Mouse (Mus musculus) embryonic facial prominence, embryonic 13.5 days (tissue): Measurements from ENCODE around the gene Extl2. TPM values are rescaled to one million over a fixed set of nuclear protein-coding genes. Genes with fewer than 3 reads are reported as not detected.

Experiments used
- ATAC-seq: fragments of 200-750 bp; cut with Nextera tagmentation; 2 replicates; pipeline ENCODE4 v1.8.0; 2017; ENCODE audit warnings: low read depth; ENCODE audit not compliant: insufficient number of reproducible peaks, insufficient read depth, low FRiP score, low TSS enrichment
- H3K27ac ChIP-seq: fragments of 300-500 bp; sonication (generic); 2 replicates; pipeline ENCODE4 v1.5.1; 2015; ENCODE audit warnings: moderate library complexity, mild to moderate bottlenecking, inconsistent platforms
- H3K27me3 ChIP-seq: fragments of 300-500 bp; sonication (generic); 2 replicates; pipeline ENCODE4 v1.6.1; 2015; ENCODE audit warnings: mild to moderate bottlenecking, inconsistent platforms
- H3K36me3 ChIP-seq: fragments of 300-500 bp; sonication (generic); 2 replicates; pipeline ENCODE4 v1.6.1; 2015; ENCODE audit warnings: mild to moderate bottlenecking, inconsistent platforms
- H3K4me1 ChIP-seq: fragments of 300-500 bp; sonication (generic); 2 replicates; pipeline ENCODE4 v1.6.1; 2015; ENCODE audit warnings: inconsistent platforms
- H3K4me2 ChIP-seq: fragments of 300-500 bp; sonication (generic); 2 replicates; pipeline ENCODE4 v1.6.1; 2015; ENCODE audit warnings: moderate library complexity, mild to moderate bottlenecking, inconsistent platforms
- H3K4me3 ChIP-seq: fragments of 300-500 bp; sonication (generic); 2 replicates; pipeline ENCODE4 v1.5.1; 2015; ENCODE audit warnings: mild to moderate bottlenecking, inconsistent platforms
- H3K9ac ChIP-seq: fragments of 300-500 bp; sonication (generic); 2 replicates; pipeline ENCODE4 v1.6.1; 2015; ENCODE audit warnings: mild to moderate bottlenecking, inconsistent platforms
- H3K9me3 ChIP-seq: fragments of 300-500 bp; sonication (generic); 2 replicates; pipeline ENCODE4 v1.6.1; 2016; ENCODE audit warnings: inconsistent platforms
- WGBS: fragments of 180-500 bp; shearing (Covaris S2); methylation state at CpG from one replicate; pipeline ENCODE4 v1.1.7; 2015; ENCODE audit warnings: mixed read lengths; 5-methylcytosine and 5-hydroxymethylcytosine counted together
- microRNA-seq: library from miRNA; unstranded; fragments of <30 nt; microRNA quantifications from one replicate; pipeline ENCODE4, GENCODE M21; 2016
- polyA plus RNA-seq: library from polyadenylated mRNA; unstranded; fragments of >200 nt; fragmentation: Nextera tagmentation; extraction: Ambion mirVana; gene quantifications from 2 replicates; pipeline ENCODE4 v1.2.1, GENCODE M21; 2015

The Extl2 gene
- polyA plus RNA-seq, 1 experiment from 2014 or later, result 18.0 TPM

- no peak for ATAC-seq
- Histone ChIP-seq H3K36me3 (no peaks in the 10 kb centered on the region), H3K4me1 (no peaks in the 10 kb centered on the region), H3K27me3 (no peaks in the 10 kb centered on the region), H3K4me2 (no peak overlapping the region), H3K4me3 (no peak overlapping the region), H3K27ac (no peak overlapping the region), H3K9ac (no peak overlapping the region), H3K9me3 (no peaks in the 10 kb centered on the region)
- 81% methylated on average over 2 of the region's 2 CpGs for WGBS
Measured at GRCm38 (mm10) chr3:116046000-116046399, 38.7 kb downstream of the Extl2 start.

GRCm38 (mm10) chr3:116047034-116047433 lies 39.8 kb downstream of the Extl2 start:
- Histone ChIP-seq H3K4me3 (no peak overlapping the region), H3K4me1 (no peaks in the 10 kb centered on the region), H3K36me3 (no peaks in the 10 kb centered on the region), H3K27ac (no peak overlapping the region), H3K9me3 (no peaks in the 10 kb centered on the region), H3K27me3 (no peaks in the 10 kb centered on the region), H3K9ac (no peak overlapping the region), H3K4me2 (no peak overlapping the region)
- ATAC-seq, result no peak
- 44% methylated on average over 5 of the region's 5 CpGs for WGBS

- Histone ChIP-seq H3K4me1 (no peaks in the 10 kb centered on the region), H3K9ac (no peak overlapping the region), H3K4me2 (no peak overlapping the region), H3K36me3 (no peaks in the 10 kb centered on the region), H3K27me3 (no peaks in the 10 kb centered on the region), H3K9me3 (no peaks in the 10 kb centered on the region), H3K27ac (no peak overlapping the region), H3K4me3 (no peak overlapping the region)
- WGBS, result 64% methylated on average over 6 of the region's 6 CpGs
- ATAC-seq, result no peak
Measured at GRCm38 (mm10) chr3:116057078-116057477, 49.8 kb downstream of the Extl2 start.

GRCm38 (mm10) chr3:116060320-116060719 lies 53.1 kb downstream of the Extl2 start:
- no peak overlapping the region for H3K4me2 ChIP-seq
- no peak overlapping the region for H3K27ac ChIP-seq
- no peaks in the 10 kb centered on the region for H3K27me3 ChIP-seq
- no peak for ATAC-seq
- H3K9ac ChIP-seq, result no peak overlapping the region
- H3K9me3 ChIP-seq, result no peaks in the 10 kb centered on the region
- no peaks in the 10 kb centered on the region for H3K36me3 ChIP-seq
- no peak overlapping the region for H3K4me3 ChIP-seq
- no peaks in the 10 kb centered on the region for H3K4me1 ChIP-seq
- WGBS, result 77% methylated on average over 5 of the region's 5 CpGs

GRCm38 (mm10) chr3:116062141-116062540 lies 54.9 kb downstream of the Extl2 start:
- 94% methylated on average over 2 of the region's 2 CpGs for WGBS

GRCm38 (mm10) chr3:116072584-116072983 lies 65.3 kb downstream of the Extl2 start:
- Histone ChIP-seq H3K36me3 (no peaks in the 10 kb centered on the region), H3K4me1 (no peaks in the 10 kb centered on the region), H3K27me3 (no peaks in the 10 kb centered on the region), H3K27ac (no peak overlapping the region), H3K9ac (no peak overlapping the region), H3K9me3 (no peaks in the 10 kb centered on the region), H3K4me2 (no peak overlapping the region), H3K4me3 (no peak overlapping the region)
- no peak for ATAC-seq
- 70% methylated on average over 2 of the region's 2 CpGs for WGBS

More at GRCm38 (mm10) chr3:116062141-116062540, 54.9 kb downstream of the Extl2 start:
- Histone ChIP-seq H3K4me2 (no peak overlapping the region), H3K27me3 (no peaks in the 10 kb centered on the region), H3K4me3 (no peak overlapping the region), H3K9me3 (no peaks in the 10 kb centered on the region), H3K4me1 (no peaks in the 10 kb centered on the region), H3K36me3 (no peaks in the 10 kb centered on the region), H3K27ac (no peak overlapping the region), H3K9ac (no peak overlapping the region)
- no peak for ATAC-seq

GRCm38 (mm10) chr3:116076739-116077138 lies 69.5 kb downstream of the Extl2 start:
- no peaks in the 10 kb centered on the region for H3K9me3 ChIP-seq
- no peak overlapping the region for H3K4me3 ChIP-seq
- H3K4me1 ChIP-seq, result no peaks in the 10 kb centered on the region
- H3K9ac ChIP-seq, result no peak overlapping the region
- H3K36me3 ChIP-seq, result no peaks in the 10 kb centered on the region
- no peak for ATAC-seq
- no peaks in the 10 kb centered on the region for H3K27me3 ChIP-seq
- WGBS, result 72% methylated on average over 2 of the region's 2 CpGs
- H3K27ac ChIP-seq, result no peak overlapping the region
- H3K4me2 ChIP-seq, result no peak overlapping the region

- Histone ChIP-seq H3K27ac (no peak overlapping the region), H3K4me3 (no peak overlapping the region), H3K27me3 (no peaks in the 10 kb centered on the region), H3K9me3 (no peaks in the 10 kb centered on the region), H3K4me2 (no peak overlapping the region), H3K4me1 (no peaks in the 10 kb centered on the region), H3K9ac (no peak overlapping the region), H3K36me3 (no peaks in the 10 kb centered on the region)
- 77% methylated on average over 4 of the region's 4 CpGs for WGBS
- no peak for ATAC-seq
Measured at GRCm38 (mm10) chr3:116078490-116078889, 71.2 kb downstream of the Extl2 start.

Small RNA genes lying within 50 kb of the gene (microRNA-seq; reads per million reads assigned to microRNA genes)
- not detected for gene Mir669n

Other genes starting within 250 kb of the Extl2 start
- 29.2 and 29.9 TPM in 2 replicates for gene Dph5, start 119.6 kb upstream of the Extl2 start, polyA plus RNA-seq
- gene Slc30a7, start 56 bp upstream of the Extl2 start, polyA plus RNA-seq, result 29.0 and 35.8 TPM in 2 replicates
- 36.2 and 42.8 TPM in 2 replicates for gene Vcam1, start 122.2 kb downstream of the Extl2 start, polyA plus RNA-seq
- 0.56 and 0.67 TPM in 2 replicates for gene Gpr88, start 246.0 kb downstream of the Extl2 start, polyA plus RNA-seq